Mouse (Mus musculus) embryonic fibroblast, embryonic 13.5 days (primary cell): Measurements from ENCODE around the gene Laptm5. TPM values are rescaled to one million over a fixed set of nuclear protein-coding genes. Genes with fewer than 3 reads are reported as not detected.

Experiments
- H3K27ac ChIP-seq: 2 replicates; pipeline ENCODE4 v1.5.1; 2012; ENCODE audit warnings: low read length, control low read depth, inconsistent platforms; ENCODE audit not compliant: insufficient read depth
- H3K4me1 ChIP-seq: 2 replicates; pipeline ENCODE4 v1.6.1; 2011; ENCODE audit warnings: low read length; ENCODE audit not compliant: control insufficient read depth, insufficient read depth
- H3K4me3 ChIP-seq: 2 replicates; pipeline ENCODE4 v1.5.1; 2011; ENCODE audit warnings: mild to moderate bottlenecking, control low read depth, low read length; ENCODE audit not compliant: insufficient read depth
- CTCF ChIP-seq: IDR thresholded peaks from 2 replicates; pipeline ENCODE4 v1.5.1; 2011; ENCODE audit warnings: mild to moderate bottlenecking, control low read depth, low read length, moderate library complexity, borderline replicate concordance; ENCODE audit not compliant: insufficient read depth
- POLR2A ChIP-seq: IDR thresholded peaks from 2 replicates; pipeline ENCODE4 v1.6.1; 2011; ENCODE audit warnings: low read depth, mild to moderate bottlenecking, control low read depth, low read length, moderate library complexity
- polyA plus RNA-seq: library from polyadenylated mRNA; stranded (reverse); fragments of >200 nt; gene quantifications from 2 replicates; pipeline ENCODE4 v1.2.4, GENCODE M21; 2011; ENCODE audit warnings: low read depth; ENCODE audit not compliant: missing spikeins, insufficient read length

Laptm5 gene
- polyA plus RNA-seq, 1 experiment: 10.8 TPM

- TF ChIP-seq CTCF (no peak), POLR2A (no peak)
- no peak overlapping the region for H3K4me3 ChIP-seq
- no peak overlapping the region for H3K27ac ChIP-seq
- peaks cover 4% of the 10 kb centered on the region; the same call in 1 of the 2 replicates for H3K4me1 ChIP-seq
Measured at GRCm38 (mm10) chr4:130918805-130919749, 6.2 kb downstream of the Laptm5 start.

- no peak overlapping the region for H3K4me3 ChIP-seq
- TF ChIP-seq CTCF (no peak), POLR2A (no peak)
- peaks cover 4% of the 10 kb centered on the region; the same call in 1 of the 2 replicates for H3K4me1 ChIP-seq
- no peak overlapping the region for H3K27ac ChIP-seq
Measured at GRCm38 (mm10) chr4:130919750-130920356, 6.9 kb downstream of the Laptm5 start.

DNA sequence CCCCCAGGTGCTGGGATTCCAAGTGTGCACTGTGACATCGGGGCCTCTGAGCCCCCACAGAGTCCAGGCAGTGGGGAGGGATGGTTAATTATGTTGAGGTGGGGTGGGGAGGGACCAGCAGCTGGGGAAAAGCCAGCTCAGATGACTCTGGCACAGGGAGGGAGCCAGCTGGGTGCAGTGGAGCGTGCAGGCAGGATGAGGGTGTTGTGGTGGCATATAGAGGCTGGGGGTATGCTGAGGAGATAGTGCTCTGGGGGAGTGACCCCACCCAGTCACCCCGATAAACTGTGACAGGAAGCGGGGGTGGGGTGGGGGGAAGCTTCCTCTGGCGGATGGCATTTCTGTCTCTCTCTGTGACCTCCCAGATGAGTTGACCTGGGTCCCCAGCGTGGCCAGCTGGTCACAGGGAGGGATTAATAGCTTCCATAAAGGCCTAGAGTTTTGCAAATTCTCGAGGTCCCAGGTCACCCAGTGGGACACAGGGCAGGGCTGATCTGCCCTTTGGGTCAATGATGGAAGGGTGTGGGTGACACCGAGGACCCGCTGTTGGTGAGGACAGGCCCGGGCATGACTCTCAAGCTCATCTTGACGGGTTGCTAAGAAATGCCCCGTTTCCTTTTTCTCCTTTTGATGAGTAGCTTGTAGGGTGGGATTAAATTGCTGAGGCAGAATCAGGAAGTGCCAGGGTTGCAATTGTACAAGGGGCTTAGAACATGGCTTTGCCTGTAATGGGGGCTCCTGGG, 8.2 kb downstream of the Laptm5 start:
- TF ChIP-seq CTCF (no peak), POLR2A (no peak)
- H3K4me3 ChIP-seq: no peak overlapping the region
- no peak overlapping the region for H3K27ac ChIP-seq
- no peaks in the 10 kb centered on the region for H3K4me1 ChIP-seq

- Histone ChIP-seq H3K4me3 (no peak overlapping the region), H3K4me1 (no peaks in the 10 kb centered on the region), H3K27ac (no peak overlapping the region)
- TF ChIP-seq POLR2A (no peak), CTCF (no peak)
Measured at GRCm38 (mm10) chr4:130921986-130922385, 9.1 kb downstream of the Laptm5 start.

DNA sequence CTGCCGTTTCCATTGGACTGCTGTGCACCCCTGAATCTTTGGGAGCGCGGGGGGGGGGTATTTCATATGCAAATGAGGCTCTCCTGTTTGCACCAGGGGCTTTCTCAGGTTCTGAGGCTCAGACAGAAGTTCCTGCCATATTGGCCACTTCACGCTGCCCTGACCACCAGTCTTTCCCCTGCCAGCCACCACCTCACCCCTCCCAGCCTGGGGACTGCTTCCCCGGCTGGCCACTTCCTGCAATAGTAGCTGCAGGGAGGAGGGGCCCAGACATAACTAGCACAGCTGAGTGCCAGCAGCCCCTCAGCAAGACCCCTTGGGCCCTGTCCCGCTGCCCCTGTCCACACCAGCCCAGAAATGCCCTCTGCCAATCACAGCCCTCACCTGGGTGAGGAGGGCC, 13.3 kb downstream of the Laptm5 start:
- H3K4me3 ChIP-seq: no peak overlapping the region
- no peak for TF ChIP-seq CTCF
- no peak for TF ChIP-seq POLR2A
- no peak overlapping the region for H3K27ac ChIP-seq
- no peaks in the 10 kb centered on the region for H3K4me1 ChIP-seq

- H3K4me1 ChIP-seq: no peaks in the 10 kb centered on the region
- no peak overlapping the region for H3K27ac ChIP-seq
- H3K4me3 ChIP-seq: no peak overlapping the region
- TF ChIP-seq POLR2A (no peak), CTCF (no peak)
Measured at GRCm38 (mm10) chr4:130927821-130928220, 14.9 kb downstream of the Laptm5 start.

- Histone ChIP-seq H3K4me3 (no peak overlapping the region), H3K27ac (no peak overlapping the region), H3K4me1 (no peaks in the 10 kb centered on the region)
- TF ChIP-seq CTCF: no peak
Measured at GRCm38 (mm10) chr4:130942644-130943043, 29.7 kb downstream of the Laptm5 start.

GRCm38 (mm10) chr4:130944112-130944511, 31.2 kb downstream of the Laptm5 start, which contains the start of gene Matn1:
Gene Matn1 (plus strand): TSS chr4:130944385.
- H3K4me3 ChIP-seq: no peak within 1 kb of the TSS
- TF ChIP-seq CTCF (no peak), POLR2A (no peak)
- H3K27ac ChIP-seq: no peak within 1 kb of the TSS
- H3K4me1 ChIP-seq: no peaks in the 10 kb centered on the region

- no peak for TF ChIP-seq CTCF
- no peak for TF ChIP-seq POLR2A
- no peak overlapping the region for H3K27ac ChIP-seq
- no peak overlapping the region for H3K4me3 ChIP-seq
- no peaks in the 10 kb centered on the region for H3K4me1 ChIP-seq
Measured at GRCm38 (mm10) chr4:130944779-130945178, 31.9 kb downstream of the Laptm5 start.
